Mouse (Mus musculus) left cerebral cortex, adult 18-20 months (tissue): ENCODE data around the gene Trf. TPM values are rescaled to one million over a fixed set of nuclear protein-coding genes. Genes with fewer than 3 reads are reported as not detected.
"Not testable (repeated sequence)": the region's sequence is repeated elsewhere in the genome, so short reads cannot be mapped to it uniquely, and the experiment has no call there.

Experiments used
- DNase-seq, 2 experiments: peaks; one replicate each; pipeline ENCODE4 v3.0.0; 2021 to 2022; ENCODE audit warnings: low spot score in 2 of 2, mixed read lengths in 1 of 2
- total RNA-seq, 2 experiments: library from RNA; stranded (reverse); gene quantifications; 2 replicates each; pipeline ENCODE4 v1.2.3; 2021

The Trf gene
- total RNA-seq, 2 experiments from 2014 or later = 170 to 179 TPM

DNA sequence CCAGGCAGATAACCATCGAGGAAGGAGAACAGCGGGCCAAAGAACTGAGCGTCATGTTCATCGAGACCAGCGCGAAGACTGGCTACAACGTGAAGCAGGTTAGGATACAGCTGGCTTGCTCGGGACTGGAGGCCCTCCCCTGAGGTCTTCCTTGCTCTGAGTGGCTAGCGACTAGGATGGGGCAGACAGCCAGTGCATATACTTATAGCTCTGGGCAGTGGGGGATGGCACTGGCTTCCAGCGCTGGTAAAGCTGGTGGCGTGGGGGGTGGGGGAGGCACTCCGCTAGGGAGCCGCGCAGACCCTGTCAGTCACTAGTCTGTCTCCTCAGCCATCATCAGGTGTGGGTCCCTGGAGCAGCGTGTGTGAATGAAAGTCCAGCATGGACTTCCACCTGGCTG is 66.4 kb downstream of the Trf start:
- DNase-seq = no peak

DNA sequence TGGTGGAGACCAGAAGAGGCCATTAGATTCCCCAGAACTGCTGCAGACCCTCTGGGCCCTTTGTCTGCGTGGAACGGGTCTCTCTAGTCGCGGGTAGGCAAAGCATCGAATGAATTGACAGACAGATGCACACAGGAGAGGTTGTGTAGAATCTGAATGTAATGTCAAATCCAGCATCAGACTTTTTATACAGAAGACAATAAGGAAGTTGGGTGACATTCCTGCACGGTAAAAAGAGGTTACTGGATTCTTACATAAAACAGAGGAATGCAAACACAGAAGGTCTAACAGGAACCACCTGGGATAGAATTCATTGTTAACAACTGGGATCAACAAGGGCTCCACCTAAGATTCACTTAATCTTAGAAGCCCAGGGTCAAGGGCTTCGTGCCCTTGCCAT is 75.1 kb downstream of the Trf start:
- DNase-seq = not testable (repeated sequence)

DNA sequence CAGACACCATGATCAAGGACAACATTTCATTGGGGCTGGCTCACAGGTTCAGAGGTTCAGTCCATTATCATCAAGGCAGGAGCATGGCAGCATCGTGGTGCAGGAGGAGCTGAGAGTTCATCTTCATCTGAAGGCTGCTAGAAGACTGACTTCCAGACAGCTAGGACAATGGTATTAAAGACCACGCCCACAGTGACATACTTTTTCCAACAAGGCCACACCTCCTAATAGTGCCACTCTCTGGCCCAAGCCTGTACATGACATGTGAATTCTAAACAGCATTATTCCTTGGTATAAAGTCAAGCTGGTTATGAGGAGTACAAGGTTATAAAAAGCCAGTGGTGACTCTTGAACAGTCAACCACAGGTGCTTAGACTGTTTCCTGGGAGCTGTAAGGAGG is 75.7 kb downstream of the Trf start:
- no peak for DNase-seq

Other genes starting within 250 kb of the Trf start
- gene Slco2a1, start 241.7 kb downstream of the Trf start, total RNA-seq = 1 to 10 TPM; 1.1 to 1.5 TPM
- 100 to 1,000 TPM; 566 to 572 TPM for gene Rab6b, start 118.7 kb downstream of the Trf start, total RNA-seq
- gene Srprb, start 28.3 kb downstream of the Trf start, total RNA-seq = 10 to 100 TPM; 20.8 to 22.5 TPM
- gene Gm20425, start 137 bp downstream of the Trf start, total RNA-seq = 10 to 100 TPM; 10.4 to 12.2 TPM
- not detected for gene 1300017J02Rik, start 74.6 kb upstream of the Trf start, total RNA-seq
- 10 to 100 TPM; 17.0 to 20.7 TPM for gene Topbp1, start 74.8 kb upstream of the Trf start, total RNA-seq
- 10 to 100 TPM; 81.6 to 86.9 TPM for gene Cdv3, start 135.4 kb upstream of the Trf start, total RNA-seq
- 1 to 10 TPM; 2.9 to 3.8 TPM for gene Bfsp2, start 250.0 kb upstream of the Trf start, total RNA-seq